Mouse (Mus musculus): ENCODE measurements at regions not wholly inside any gene's neighbourhood (a gene's known extent, or its start where the extent isn't known, plus 50 kb on each side); places are given as distances from the start of the nearest gene placed in this dataset.
"Not testable (repeated sequence)": the region's sequence is repeated elsewhere in the genome, so short reads cannot be mapped to it uniquely, and the experiment has no call there.

- no peak for DNase-seq
Measured at GRCm38 (mm10) chr3:155662280-155662679, 569.0 kb downstream of the Lrriq3 start.

- no peak for DNase-seq
Measured at GRCm38 (mm10) chr3:155672558-155672957, 579.3 kb downstream of the Lrriq3 start.

- no peak for DNase-seq
Measured at GRCm38 (mm10) chr3:155680200-155680599, 587.0 kb downstream of the Lrriq3 start.

GRCm38 (mm10) chr3:155682921-155683813 lies 589.9 kb downstream of the Lrriq3 start:
- DNase-seq: no peak

- DNase-seq: peak; percentile 45 to 62
Measured at GRCm38 (mm10) chr3:155688358-155688757, 595.1 kb downstream of the Lrriq3 start.

GRCm38 (mm10) chr3:155723011-155723510 lies 629.8 kb downstream of the Lrriq3 start:
- DNase-seq: no peak

GRCm38 (mm10) chr3:155742421-155742820 lies 649.2 kb downstream of the Lrriq3 start:
- no peak for DNase-seq

- not testable (repeated sequence) for DNase-seq
Measured at GRCm38 (mm10) chr3:155746601-155747000, 653.4 kb downstream of the Lrriq3 start.

GRCm38 (mm10) chr3:155747511-155747910 lies 654.3 kb downstream of the Lrriq3 start:
- no peak for DNase-seq

GRCm38 (mm10) chr3:155757285-155757684 lies 664.1 kb downstream of the Lrriq3 start:
- no peak for DNase-seq

GRCm38 (mm10) chr3:155776019-155776418 lies 682.8 kb downstream of the Lrriq3 start:
- no peak for DNase-seq

- DNase-seq: no peak
Measured at GRCm38 (mm10) chr3:155777025-155777424, 683.8 kb downstream of the Lrriq3 start.

- DNase-seq: no peak
Measured at GRCm38 (mm10) chr3:155815693-155816092, 722.5 kb downstream of the Lrriq3 start.

- no peak for DNase-seq
Measured at GRCm38 (mm10) chr3:155824863-155825262, 731.6 kb downstream of the Lrriq3 start.

GRCm38 (mm10) chr3:155866286-155866685 lies 695.3 kb upstream of the Negr1 start:
- no peak for DNase-seq

- DNase-seq: no peak
Measured at GRCm38 (mm10) chr3:155875696-155876095, 685.9 kb upstream of the Negr1 start.

- no peak for DNase-seq
Measured at GRCm38 (mm10) chr3:155878401-155878800, 683.2 kb upstream of the Negr1 start.

- DNase-seq: no peak
Measured at GRCm38 (mm10) chr3:155880722-155881121, 680.9 kb upstream of the Negr1 start.

- no peak for DNase-seq
Measured at GRCm38 (mm10) chr3:155915981-155916380, 645.6 kb upstream of the Negr1 start.

- no peak for DNase-seq
Measured at GRCm38 (mm10) chr3:155942896-155943295, 618.7 kb upstream of the Negr1 start.

GRCm38 (mm10) chr3:155944042-155944735 lies 617.4 kb upstream of the Negr1 start:
- no peak for DNase-seq

- no peak for DNase-seq
Measured at GRCm38 (mm10) chr3:155945188-155945587, 616.4 kb upstream of the Negr1 start.

- DNase-seq: not testable (repeated sequence)
Measured at GRCm38 (mm10) chr3:155962496-155962895, 599.1 kb upstream of the Negr1 start.
